Mouse (Mus musculus): ENCODE measurements around the gene Ajap1. TPM values are rescaled to one million over a fixed set of nuclear protein-coding genes. Genes with fewer than 3 reads are reported as not detected.

Gene Ajap1
- total and polyA plus RNA-seq, 3 experiments, result not detected

- TF ChIP-seq RCOR1 (conservative IDR thresholded peaks at IDR 0.05; ENCODE audit: low read depth, low read length) (no peak), PAX5 (IDR thresholded peaks at IDR 0.05; ENCODE audit: low read length) (no peak), MXI1 (IDR thresholded peaks at IDR 0.05; ENCODE audit: low read depth, low read length) (no peak), MAZ (IDR thresholded peaks at IDR 0.05; ENCODE audit: low read depth, low read length) (no peak), ETS1 (conservative IDR thresholded peaks at IDR 0.05; ENCODE audit: low read depth, low read length) (no peak), CHD1 (IDR thresholded peaks at IDR 0.05; ENCODE audit: low read depth, low read length) (no peak)
- Histone ChIP-seq H3K36me3 (replicated peaks in 1 of 2; ENCODE audit: control insufficient read depth in 1 of 2, insufficient read depth in 1 of 2, low read length in 1 of 2) (no peaks in the 10 kb centered on the region), H3K4me1 (ENCODE audit: control insufficient read depth in 1 of 2, insufficient read depth in 2 of 2) (no peaks in the 10 kb centered on the region), H3K27ac (ENCODE audit: insufficient read depth, low read depth) (no peak overlapping the region), H3K9ac (ENCODE audit: insufficient read depth, low read depth) (no peak overlapping the region), H3K4me3 (replicated peaks in 1 of 3; ENCODE audit: low read depth in 2 of 3, low read length in 2 of 3, poor library complexity in 1 of 3) (no peak overlapping the region), H3K4me2 (ENCODE audit: insufficient read depth, low read depth, poor library complexity, severe bottlenecking) (no peak overlapping the region), H3K9me3 (replicated peaks; ENCODE audit: low read length) (peaks cover 87% of the 10 kb centered on the region), H3K79me2 (replicated peaks; ENCODE audit: control insufficient read depth, extremely low read depth, insufficient read depth, poor library complexity, severe bottlenecking) (no peaks in the 10 kb centered on the region), H3K27me3 (replicated peaks) (no peaks in the 10 kb centered on the region)
- in situ Hi-C loops (cut with MboI; ENCODE audit: low pct_ligation_motif_present, low pct_unique_long_range_greater_than_20kb, low sequenced_read_pairs) (no loop called here), dilution Hi-C loops (cut with MboI; ENCODE audit: extremely low pct_ligation_motif_present, extremely low pct_unique_long_range_greater_than_20kb, low sequenced_read_pairs) (no loop called here)
- DNase-seq (ENCODE audit: extremely low read depth), result no peak
Observed at GRCm38 (mm10) chr4:153377981-153378380, 104.6 kb downstream of the Ajap1 start.

GRCm38 (mm10) chr4:153374233-153374632, 108.4 kb downstream of the Ajap1 start:
- TF ChIP-seq EP300 (IDR thresholded peaks at IDR 0.05; ENCODE audit: low read length), result no peak
- no peak for TF ChIP-seq POLR2A (IDR thresholded peaks at IDR 0.05; ENCODE audit: low read depth, low read length)
- no peak for TF ChIP-seq MYC (IDR thresholded peaks at IDR 0.05; ENCODE audit: low read depth, low read length)
- no peak for TF ChIP-seq HCFC1 (IDR thresholded peaks at IDR 0.05; ENCODE audit: low read depth, low read length)
- no peak for TF ChIP-seq E2F4 (IDR thresholded peaks at IDR 0.05; ENCODE audit: insufficient replicate concordance, low read depth, low read length)
- no peak for TF ChIP-seq BHLHE40 (IDR thresholded peaks at IDR 0.05; ENCODE audit: low read depth, low read length)
- TF ChIP-seq ZKSCAN1 (IDR thresholded peaks at IDR 0.05; ENCODE audit: borderline replicate concordance, low read depth, low read length), result no peak
- TF ChIP-seq MAX (IDR thresholded peaks at IDR 0.05; ENCODE audit: low read length), result no peak
- TF ChIP-seq ZNF384 (IDR thresholded peaks at IDR 0.05; ENCODE audit: low read depth, low read length), result no peak
- no peak for TF ChIP-seq IRF4 (IDR thresholded peaks at IDR 0.05; ENCODE audit: low read depth, low read length)
- Histone ChIP-seq H3K27me3 (replicated peaks) (no peaks in the 10 kb centered on the region), H3K9me3 (replicated peaks; ENCODE audit: low read length) (peaks cover 91% of the 10 kb centered on the region), H3K79me2 (replicated peaks; ENCODE audit: control insufficient read depth, extremely low read depth, insufficient read depth, poor library complexity, severe bottlenecking) (no peaks in the 10 kb centered on the region), H3K36me3 (replicated peaks in 1 of 2; ENCODE audit: control insufficient read depth in 1 of 2, insufficient read depth in 1 of 2, low read length in 1 of 2) (no peaks in the 10 kb centered on the region), H3K4me3 (replicated peaks in 1 of 3; ENCODE audit: low read depth in 2 of 3, low read length in 2 of 3, poor library complexity in 1 of 3) (no peak overlapping the region), H3K4me2 (ENCODE audit: insufficient read depth, low read depth, poor library complexity, severe bottlenecking) (no peak overlapping the region), H3K4me1 (ENCODE audit: control insufficient read depth in 1 of 2, insufficient read depth in 2 of 2) (no peaks in the 10 kb centered on the region), H3K9ac (ENCODE audit: insufficient read depth, low read depth) (no peak overlapping the region), H3K27ac (ENCODE audit: insufficient read depth, low read depth) (no peak overlapping the region)
- in situ Hi-C loops (cut with MboI; ENCODE audit: low pct_ligation_motif_present, low pct_unique_long_range_greater_than_20kb, low sequenced_read_pairs) (no loop called here), dilution Hi-C loops (cut with MboI; ENCODE audit: extremely low pct_ligation_motif_present, extremely low pct_unique_long_range_greater_than_20kb, low sequenced_read_pairs) (no loop called here)
- DNase-seq (ENCODE audit: extremely low read depth), result no peak

- Histone ChIP-seq H3K27me3 (replicated peaks) (no peaks in the 10 kb centered on the region), H3K4me3 (replicated peaks in 1 of 3; ENCODE audit: low read depth in 2 of 3, low read length in 2 of 3, poor library complexity in 1 of 3) (no peak overlapping the region), H3K79me2 (replicated peaks; ENCODE audit: control insufficient read depth, extremely low read depth, insufficient read depth, poor library complexity, severe bottlenecking) (no peaks in the 10 kb centered on the region), H3K9me3 (replicated peaks; ENCODE audit: low read length) (peaks cover 90% of the 10 kb centered on the region), H3K36me3 (replicated peaks in 1 of 2; ENCODE audit: control insufficient read depth in 1 of 2, insufficient read depth in 1 of 2, low read length in 1 of 2) (no peaks in the 10 kb centered on the region), H3K27ac (ENCODE audit: insufficient read depth, low read depth) (no peak overlapping the region), H3K9ac (ENCODE audit: insufficient read depth, low read depth) (no peak overlapping the region), H3K4me2 (ENCODE audit: insufficient read depth, low read depth, poor library complexity, severe bottlenecking) (no peak overlapping the region), H3K4me1 (ENCODE audit: control insufficient read depth in 1 of 2, insufficient read depth in 2 of 2) (no peaks in the 10 kb centered on the region)
- dilution Hi-C loops (cut with MboI; ENCODE audit: extremely low pct_ligation_motif_present, extremely low pct_unique_long_range_greater_than_20kb, low sequenced_read_pairs) (no loop called here), in situ Hi-C loops (cut with MboI; ENCODE audit: low pct_ligation_motif_present, low pct_unique_long_range_greater_than_20kb, low sequenced_read_pairs) (no loop called here)
- no peak for DNase-seq (ENCODE audit: extremely low read depth)
- TF ChIP-seq IRF4 (IDR thresholded peaks at IDR 0.05; ENCODE audit: low read depth, low read length), result no peak
- no peak for TF ChIP-seq JUN (IDR thresholded peaks at IDR 0.05; ENCODE audit: insufficient read depth, low read depth, low read length)
- TF ChIP-seq GABPA (IDR thresholded peaks at IDR 0.05; ENCODE audit: insufficient replicate concordance, low read depth, low read length), result no peak
- TF ChIP-seq USF2 (conservative IDR thresholded peaks at IDR 0.05; ENCODE audit: low read depth, low read length), result no peak
- no peak for TF ChIP-seq POLR2AphosphoS2 (IDR thresholded peaks at IDR 0.05; ENCODE audit: low read depth, low read length)
- TF ChIP-seq ZMIZ1 (IDR thresholded peaks at IDR 0.05; ENCODE audit: low read depth, low read length), result no peak
- TF ChIP-seq NRF1 (IDR thresholded peaks at IDR 0.05; ENCODE audit: low read depth, low read length), result no peak
- TF ChIP-seq SMC3 (IDR thresholded peaks at IDR 0.05; ENCODE audit: low read depth, low read length), result no peak
- TF ChIP-seq UBTF (IDR thresholded peaks at IDR 0.05; ENCODE audit: low read depth, low read length), result no peak
- no peak for TF ChIP-seq ZC3H11A (IDR thresholded peaks at IDR 0.05; ENCODE audit: low read depth, low read length)
- TF ChIP-seq POLR2A (IDR thresholded peaks at IDR 0.05; ENCODE audit: low read depth, low read length), result no peak
- TF ChIP-seq RAD21 (IDR thresholded peaks at IDR 0.05; ENCODE audit: low read depth, low read length), result no peak
- TF ChIP-seq RCOR1 (conservative IDR thresholded peaks at IDR 0.05; ENCODE audit: low read depth, low read length), result no peak
- no peak for TF ChIP-seq ETS1 (conservative IDR thresholded peaks at IDR 0.05; ENCODE audit: low read depth, low read length)
- no peak for TF ChIP-seq ELF1 (IDR thresholded peaks at IDR 0.05; ENCODE audit: low read depth, low read length)
- TF ChIP-seq MXI1 (IDR thresholded peaks at IDR 0.05; ENCODE audit: low read depth, low read length), result no peak
- TF ChIP-seq ZNF384 (IDR thresholded peaks at IDR 0.05; ENCODE audit: low read depth, low read length), result no peak
Observed at GRCm38 (mm10) chr4:153373125-153373524, 109.5 kb downstream of the Ajap1 start.
